Mouse (Mus musculus) gastrocnemius, adult 2 months (tissue): ENCODE data around the gene Gps2. TPM values are rescaled to one million over a fixed set of nuclear protein-coding genes. Genes with fewer than 3 reads are reported as not detected.
A peak's percentile ranks its signal among the peaks of the same experiment; 100 is the strongest.

Experiments
- DNase-seq: peaks from one replicate; pipeline ENCODE4 v3.0.0; 2022
- H3K27ac ChIP-seq: fragments of 200-600 bp; 2 replicates; pipeline ENCODE4 v1.8.1; 2022; ENCODE audit warnings: mild to moderate bottlenecking
- H3K4me3 ChIP-seq: fragments of 200-600 bp; 2 replicates; pipeline ENCODE4 v1.8.1; 2022; ENCODE audit warnings: mild to moderate bottlenecking, moderate library complexity
- CTCF ChIP-seq: fragments of 200-600 bp; IDR thresholded peaks from 2 replicates; pipeline ENCODE4 v1.8.1; 2022; ENCODE audit warnings: antibody characterized with exemption, mild to moderate bottlenecking, moderate library complexity
- intact Hi-C: fragments of 180-260 bp; cut with DNase I; formaldehyde crosslinking; loops from one replicate; pipeline ENCODE4 v1.15.1; 2025
- long read RNA-seq, 2 experiments: library from polyadenylated mRNA; stranded (forward); transcript quantifications; one replicate each; pipeline ENCODE4 v2.0.0; 2021
- total RNA-seq, 2 experiments: library from RNA; stranded (reverse); gene quantifications; 2 replicates each; pipeline ENCODE4 v1.2.3; 2021

The Gps2 gene
- 10 to 100 TPM; 47.1 to 49.6 TPM for total RNA-seq
- long read RNA-seq, experiment 1, transcript Gps2-201 (10 exons, 1,220 nt): major isoform, 21 of 43 reads
- long read RNA-seq, experiment 1, transcript Gps2-203 (11 exons, 1,159 nt): minor isoform, 15 of 43 reads
- long read RNA-seq, experiment 1, partial matches to known transcripts: 1 of 43 reads
- long read RNA-seq, experiment 1, other reads (novel, unspliced or antisense): 6 of 43 reads
- long read RNA-seq, experiment 2, transcript Gps2-203 (11 exons, 1,159 nt): minor isoform, 17 of 43 reads
- long read RNA-seq, experiment 2, transcript Gps2-201 (10 exons, 1,220 nt): major isoform, 21 of 43 reads
- long read RNA-seq, experiment 2, partial matches to known transcripts: 3 of 43 reads
- long read RNA-seq, experiment 2, other reads (novel, unspliced or antisense): 2 of 43 reads

- peak within 1 kb of the TSS; percentile 98 for H3K27ac ChIP-seq
- TF ChIP-seq CTCF: no peak
- peak within 1 kb of the TSS; percentile 84 for H3K4me3 ChIP-seq
- DNase-seq: peak; percentile 95
- intact Hi-C loops: loop anchor here (10.0 kb wide), 1 partner anchor 809 kb away; no protein-coding TSS in a partner anchor
Observed at GRCm38 (mm10) chr11:69913554-69914371, at the start of gene Gps2. Gene Gps2, plus strand, starts transcription at chr11:69913888.

GRCm38 (mm10) chr11:69864138-69864860, 49.4 kb upstream of the Gps2 start:
- Histone ChIP-seq H3K4me3 (no peak overlapping the region), H3K27ac (no peak overlapping the region)
- no peak for TF ChIP-seq CTCF
- intact Hi-C loops: no loop called here
- no peak for DNase-seq

- intact Hi-C loops: no loop called here
- Histone ChIP-seq H3K4me3 (no peak overlapping the region), H3K27ac (peak overlapping the region; percentile 46; the same call in 1 of the 2 replicates)
- no peak for TF ChIP-seq CTCF
- DNase-seq: no peak
Observed at GRCm38 (mm10) chr11:69865561-69865960, 48.1 kb upstream of the Gps2 start.

- TF ChIP-seq CTCF: no peak
- H3K4me3 ChIP-seq: no peak overlapping the region
- intact Hi-C loops: no loop called here
- no peak for DNase-seq
- H3K27ac ChIP-seq: 0 out of 2 replicates have a peak overlapping the region, but pooled peaks have one; percentile 5
Observed at GRCm38 (mm10) chr11:69867335-69867734, 46.4 kb upstream of the Gps2 start.

GRCm38 (mm10) chr11:69870289-69871069, 43.2 kb upstream of the Gps2 start:
- TF ChIP-seq CTCF: no peak
- H3K27ac ChIP-seq: no peak overlapping the region
- intact Hi-C loops: no loop called here

GRCm38 (mm10) chr11:69871822-69872221, 41.9 kb upstream of the Gps2 start:
- intact Hi-C loops: no loop called here
- Histone ChIP-seq H3K4me3 (no peak overlapping the region), H3K27ac (no peak overlapping the region)
- DNase-seq: no peak
- TF ChIP-seq CTCF: no peak

More at GRCm38 (mm10) chr11:69870289-69871069, 43.2 kb upstream of the Gps2 start:
- DNase-seq: no peak
- H3K4me3 ChIP-seq: no peak overlapping the region

- no peak for TF ChIP-seq CTCF
- DNase-seq: no peak
- intact Hi-C loops: no loop called here
- no peak overlapping the region for H3K27ac ChIP-seq
- H3K4me3 ChIP-seq: no peak overlapping the region
Observed at GRCm38 (mm10) chr11:69872451-69872850, 41.2 kb upstream of the Gps2 start.

- no peak for DNase-seq
Observed at GRCm38 (mm10) chr11:69876186-69876585, 37.5 kb upstream of the Gps2 start.

GRCm38 (mm10) chr11:69876867-69877266, 36.8 kb upstream of the Gps2 start:
- Histone ChIP-seq H3K27ac (peak overlapping the region; percentile 76), H3K4me3 (peak overlapping the region; percentile 53)
- intact Hi-C loops: loop anchor here (2.0 to 5.0 kb wide), 4 partner anchors 72 to 195 kb away; partner anchors contain the start of genes Polr2a, Senp3 and Tmem102
- TF ChIP-seq CTCF: peak; percentile 95
- peak; percentile 89 for DNase-seq

More at GRCm38 (mm10) chr11:69876186-69876585, 37.5 kb upstream of the Gps2 start:
- Histone ChIP-seq H3K4me3 (peak overlapping the region; percentile 3), H3K27ac (peak overlapping the region; percentile 76)
- peak; percentile 6; the same call in 1 of the 2 replicates for TF ChIP-seq CTCF
- intact Hi-C loops: loop anchor here (2.0 to 5.0 kb wide), 4 partner anchors 71 to 194 kb away; partner anchors contain the start of genes Polr2a, Senp3 and Tmem102

- no peak for TF ChIP-seq CTCF
- Histone ChIP-seq H3K4me3 (peak within 1 kb of the TSS; percentile 89), H3K27ac (peak within 1 kb of the TSS; percentile 95)
- DNase-seq: no peak
- intact Hi-C loops: loop anchor here (2.0 to 5.0 kb wide), 4 partner anchors 73 to 196 kb away; partner anchors contain the start of genes Polr2a, Senp3 and Tmem102
Observed at GRCm38 (mm10) chr11:69877878-69878277, 35.8 kb upstream of the Gps2 start, which contains the start of gene Tmem95. Gene Tmem95, minus strand, starts transcription at chr11:69878018.

- peak overlapping the region; percentile 95 for H3K27ac ChIP-seq
- no peak for TF ChIP-seq CTCF
- H3K4me3 ChIP-seq: peak overlapping the region; percentile 89
- DNase-seq: no peak
- intact Hi-C loops: loop anchor here (5.0 kb wide), 2 partner anchors 121 to 196 kb away; partner anchors contain the start of genes Polr2a and Senp3
Observed at GRCm38 (mm10) chr11:69878399-69878798, 35.3 kb upstream of the Gps2 start.
